Comparison of ENCODE assay signal across 19 mouse cellular contexts in genomic region chrX:77615735-77616293, GRCm38 (mm10).
DNase-seq lines count a peak whose midpoint lies in the region; ATAC-seq and TF ChIP-seq lines count a peak whose summit lies in the region.
"Had no signal": no experiment of that assay in that cellular context is flagged by ENCODE, and none has a peak within 500 bp of the region (broad histone marks: within the 10 kb centered on the region; RNA-seq: fewer than 3 reads in every experiment).

No protein-coding gene starts in this region.

- no peak overlapping the region for H3K9ac ChIP-seq in heart, adult 2 months (ENCODE audit: low read depth, low read length)
- H3K9ac ChIP-seq in lung, embryonic 16.5 days (ENCODE audit: low read length): no peak overlapping the region
- H3K9ac ChIP-seq: limb, embryonic 13.5 days; liver, embryonic 15.5 days; midbrain, embryonic 12.5 days; neural tube, embryonic 15.5 days had no signal

- no peak overlapping the region for H3K4me2 ChIP-seq in lung, embryonic 16.5 days (ENCODE audit: low read depth, low read length)
- H3K4me2 ChIP-seq: limb, embryonic 13.5 days; liver, embryonic 15.5 days; midbrain, embryonic 12.5 days; neural tube, embryonic 15.5 days had no signal

- DNase-seq in heart, adult 2 months: no peak
- no peak for DNase-seq in heart, adult 8-10 months (ENCODE audit: low spot score)
- DNase-seq in lung, postnatal 36 days: no peak
- peak; percentile 7 for DNase-seq in R1 (ENCODE audit: low read depth, low spot score)
- peak; percentile 10 for DNase-seq in skeletal muscle tissue, adult 2 months (ENCODE audit: low read depth, low spot score)
- no peak for DNase-seq in limb, embryonic 10.5 days (ENCODE audit: low spot score)
- DNase-seq: cerebellum, postnatal 10 days; kidney, adult 11 months; kidney, postnatal 14 days; lung, postnatal 4 days; right cerebral cortex, postnatal 4 days; thymus, postnatal 36 days had no signal

- H3K4me3 ChIP-seq in heart, adult 2 months: no peak overlapping the region
- no peak overlapping the region for H3K4me3 ChIP-seq in lung, embryonic 16.5 days (ENCODE audit: low read length)
- H3K4me3 ChIP-seq in limb, embryonic 10.5 days: no peak overlapping the region
- H3K4me3 ChIP-seq: limb, embryonic 13.5 days; liver, embryonic 15.5 days; midbrain, embryonic 12.5 days; neural tube, embryonic 15.5 days had no signal

- H3K27ac ChIP-seq in heart, adult 2 months: peak overlapping the region; percentile 37; the same call in 1 of the 2 replicates
- H3K27ac ChIP-seq in lung, embryonic 16.5 days (ENCODE audit: low read length): no peak overlapping the region
- H3K27ac ChIP-seq in limb, embryonic 10.5 days: no peak overlapping the region
- H3K27ac ChIP-seq: hindbrain, postnatal 0 days; limb, embryonic 13.5 days; liver, embryonic 15.5 days; midbrain, embryonic 12.5 days; neural tube, embryonic 15.5 days had no signal

- intact Hi-C loops in heart, adult 2 months (cut with DNase I): loop anchor here (5.0 kb wide), 2 partner anchors 34 to 69 kb away; no protein-coding TSS in a partner anchor

- TF ChIP-seq POLR2A in heart, adult 2 months (IDR thresholded peaks at IDR 0.05; ENCODE audit: insufficient read depth, low read depth, low read length): no peak

- H3K4me1 ChIP-seq in heart, adult 2 months (ENCODE audit: control insufficient read depth, insufficient read depth, low read length): peaks cover 9% of the 10 kb centered on the region
- peaks cover 6% of the 10 kb centered on the region; the same call in 1 of the 2 replicates for H3K4me1 ChIP-seq in lung, embryonic 16.5 days (replicated peaks; ENCODE audit: control insufficient read depth, insufficient read depth, low read length)
- H3K4me1 ChIP-seq in limb, embryonic 10.5 days: no peaks in the 10 kb centered on the region
- H3K4me1 ChIP-seq: liver, embryonic 15.5 days; midbrain, embryonic 12.5 days; neural tube, embryonic 15.5 days had no signal

- 0 out of 2 replicates have a peak, but pooled peaks have one; percentile 45 for ATAC-seq in lung, embryonic 16.5 days (ENCODE audit: low read depth)
- ATAC-seq: forebrain, embryonic 14.5 days; hindbrain, postnatal 0 days had no signal

- H3K36me3 ChIP-seq in heart, adult 2 months (ENCODE audit: control insufficient read depth, insufficient read depth, low read length): no peaks in the 10 kb centered on the region
- no peaks in the 10 kb centered on the region for H3K36me3 ChIP-seq in lung, embryonic 16.5 days (ENCODE audit: control insufficient read depth, insufficient read depth, low read length)
- H3K36me3 ChIP-seq in limb, embryonic 10.5 days: no peaks in the 10 kb centered on the region
- H3K36me3 ChIP-seq: limb, embryonic 13.5 days; liver, embryonic 15.5 days; midbrain, embryonic 12.5 days; neural tube, embryonic 15.5 days had no signal

- TF ChIP-seq EP300 in heart, adult 2 months (IDR thresholded peaks at IDR 0.05; ENCODE audit: insufficient read depth, low read depth, low read length): no peak

- no peaks in the 10 kb centered on the region for H3K27me3 ChIP-seq in heart, adult 2 months (ENCODE audit: control insufficient read depth, insufficient read depth, low read length)
- H3K27me3 ChIP-seq in lung, embryonic 16.5 days (ENCODE audit: control insufficient read depth, insufficient read depth, low read depth, low read length): no peaks in the 10 kb centered on the region
- no peaks in the 10 kb centered on the region for H3K27me3 ChIP-seq in limb, embryonic 10.5 days (ENCODE audit: low read depth, poor library complexity, severe bottlenecking)
- H3K27me3 ChIP-seq: limb, embryonic 13.5 days; liver, embryonic 15.5 days; midbrain, embryonic 12.5 days; neural tube, embryonic 15.5 days had no signal

- H3K79me2 ChIP-seq in heart, adult 2 months (replicated peaks; ENCODE audit: control insufficient read depth, insufficient read depth, low read length): no peaks in the 10 kb centered on the region; the same call in 1 of the 2 replicates

- no peaks in the 10 kb centered on the region for H3K9me3 ChIP-seq in lung, embryonic 16.5 days (ENCODE audit: control insufficient read depth, low read length)
- H3K9me3 ChIP-seq in limb, embryonic 10.5 days (replicated peaks): no peaks in the 10 kb centered on the region
- H3K9me3 ChIP-seq: limb, embryonic 13.5 days; liver, embryonic 15.5 days; midbrain, embryonic 12.5 days; neural tube, embryonic 15.5 days had no signal

- TF ChIP-seq CTCF in heart, adult 2 months (IDR thresholded peaks at IDR 0.05): no peak

- WGBS in heart, adult 2 months: 67% methylated on average over 4 of the region's 4 CpGs
- WGBS in lung, embryonic 16.5 days: 42% methylated on average over 4 of the region's 4 CpGs
- 86% methylated on average over 4 of the region's 4 CpGs for WGBS in limb, embryonic 10.5 days

Comparison
In these comparisons a context has a peak if more than half of its experiments do, and no peak if none do; other contexts are left out.
1. DNase-seq: peak in R1 (single experiment) and skeletal muscle tissue, adult 2 months (single experiment); none in heart, adult 2 months (0 of 2), heart, adult 8-10 months (single experiment), lung, postnatal 36 days (single experiment) and limb, embryonic 10.5 days (single experiment).